Mouse (Mus musculus): ENCODE measurements around the gene Zfp575. TPM values are rescaled to one million over a fixed set of nuclear protein-coding genes. Genes with fewer than 3 reads are reported as not detected.

Gene Zfp575
- polyA plus RNA-seq (2014; fragmentation: Illumina TruSeq; extraction: RNeasy Lipid Tissue Mini Kit (QIAGEN cat#74804); ENCODE audit: low replicate concordance): not detected

DNA sequence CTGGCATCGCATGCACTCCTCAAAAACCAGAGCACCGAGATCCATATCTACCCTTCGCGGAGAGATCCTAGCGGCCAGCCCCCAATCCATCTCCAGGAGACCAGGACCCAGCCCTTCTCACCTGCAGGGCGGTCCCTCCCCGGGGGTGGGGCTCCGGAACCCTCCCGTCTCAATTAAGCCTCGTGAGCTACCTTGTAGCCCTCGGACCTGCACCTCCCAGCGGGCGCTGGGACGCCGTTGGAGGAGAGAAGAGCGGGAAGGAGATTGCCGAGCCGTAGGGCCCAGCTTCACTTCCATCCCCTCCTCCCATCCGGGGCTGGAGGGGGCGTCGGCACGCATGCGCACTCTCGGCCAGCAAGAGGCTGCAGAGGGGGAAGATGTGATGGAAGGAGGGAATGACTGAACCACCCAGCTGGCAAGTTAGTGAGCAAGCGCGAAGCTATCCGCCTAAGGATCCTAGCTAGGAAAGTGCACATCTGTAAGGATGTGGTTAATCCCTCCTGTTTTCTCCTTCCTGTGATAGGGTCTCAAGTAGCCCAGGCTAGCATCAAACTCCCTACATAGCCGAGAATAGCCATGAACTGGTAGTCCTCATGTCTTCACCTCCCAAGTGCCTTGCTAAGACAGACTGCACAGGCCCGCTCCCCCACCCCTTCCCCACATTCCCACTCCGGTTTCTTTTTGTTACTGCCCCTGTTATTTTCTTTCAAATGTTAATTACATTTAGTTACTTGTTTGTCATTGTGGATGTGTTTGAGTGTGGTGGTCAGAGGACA lies at the start of gene Zfp575, which contains the start of gene Ethe1:
Gene Zfp575 (minus strand): TSS at position 312 of the 776 bp plus-strand sequence.
Gene Ethe1 (plus strand): TSS at position 214 of the 776 bp plus-strand sequence.

GRCm38 (mm10) chr7:24636264-24636663 lies 48.8 kb upstream of the Zfp575 start, which contains the start of gene Lypd3:
Gene Lypd3, plus strand, starts transcription at chr7:24636550.

GRCm38 (mm10) chr7:24610144-24610878 lies 22.9 kb upstream of the Zfp575 start, which contains the start of gene Phldb3:
Gene Phldb3, plus strand, starts transcription at chr7:24610763.

GRCm38 (mm10) chr7:24546068-24546614 lies 41.3 kb downstream of the Zfp575 start, which contains the start of the genes Pinlyp and Xrcc1:
Gene Pinlyp, minus strand, starts transcription at chr7:24546118.
Gene Xrcc1, plus strand, starts transcription at chr7:24546289.

Other genes starting within 250 kb of the Zfp575 start
- gene Lypd5, start 238.4 kb downstream of the Zfp575 start, polyA plus RNA-seq (2014; fragmentation: Illumina TruSeq; extraction: RNeasy Lipid Tissue Mini Kit (QIAGEN cat#74804); ENCODE audit: low replicate concordance): not detected
- 0.11 TPM for gene Kcnn4, start 217.4 kb downstream of the Zfp575 start, polyA plus RNA-seq (2014; fragmentation: Illumina TruSeq; extraction: RNeasy Lipid Tissue Mini Kit (QIAGEN cat#74804); ENCODE audit: low replicate concordance)
- gene Smg9, start 188.0 kb downstream of the Zfp575 start, polyA plus RNA-seq (2014; fragmentation: Illumina TruSeq; extraction: RNeasy Lipid Tissue Mini Kit (QIAGEN cat#74804); ENCODE audit: low replicate concordance): 0.33 TPM
- not detected for gene Irgc1, start 135.3 kb downstream of the Zfp575 start, polyA plus RNA-seq (2014; fragmentation: Illumina TruSeq; extraction: RNeasy Lipid Tissue Mini Kit (QIAGEN cat#74804); ENCODE audit: low replicate concordance)
- 0.30 TPM for gene Plaur, start 125.2 kb downstream of the Zfp575 start, polyA plus RNA-seq (2014; fragmentation: Illumina TruSeq; extraction: RNeasy Lipid Tissue Mini Kit (QIAGEN cat#74804); ENCODE audit: low replicate concordance)
- not detected for gene Cadm4, start 105.6 kb downstream of the Zfp575 start, polyA plus RNA-seq (2014; fragmentation: Illumina TruSeq; extraction: RNeasy Lipid Tissue Mini Kit (QIAGEN cat#74804); ENCODE audit: low replicate concordance)
- not detected for gene Zfp428, start 80.6 kb downstream of the Zfp575 start, polyA plus RNA-seq (2014; fragmentation: Illumina TruSeq; extraction: RNeasy Lipid Tissue Mini Kit (QIAGEN cat#74804); ENCODE audit: low replicate concordance)
- gene AC161166.1, start 75.2 kb downstream of the Zfp575 start, polyA plus RNA-seq (2014; fragmentation: Illumina TruSeq; extraction: RNeasy Lipid Tissue Mini Kit (QIAGEN cat#74804); ENCODE audit: low replicate concordance): not detected
- gene Irgq, start 57.0 kb downstream of the Zfp575 start, polyA plus RNA-seq (2014; fragmentation: Illumina TruSeq; extraction: RNeasy Lipid Tissue Mini Kit (QIAGEN cat#74804); ENCODE audit: low replicate concordance): 4.3 TPM
- gene Pinlyp, start 41.5 kb downstream of the Zfp575 start, polyA plus RNA-seq (2014; fragmentation: Illumina TruSeq; extraction: RNeasy Lipid Tissue Mini Kit (QIAGEN cat#74804); ENCODE audit: low replicate concordance): not detected
- gene Xrcc1, start 41.4 kb downstream of the Zfp575 start, polyA plus RNA-seq (2014; fragmentation: Illumina TruSeq; extraction: RNeasy Lipid Tissue Mini Kit (QIAGEN cat#74804); ENCODE audit: low replicate concordance): 1.2 TPM
- gene Ethe1, start 98 bp downstream of the Zfp575 start, polyA plus RNA-seq (2014; fragmentation: Illumina TruSeq; extraction: RNeasy Lipid Tissue Mini Kit (QIAGEN cat#74804); ENCODE audit: low replicate concordance): 0.48 TPM
- not detected for gene Phldb3, start 23.1 kb upstream of the Zfp575 start, polyA plus RNA-seq (2014; fragmentation: Illumina TruSeq; extraction: RNeasy Lipid Tissue Mini Kit (QIAGEN cat#74804); ENCODE audit: low replicate concordance)
- not detected for gene Lypd3, start 48.9 kb upstream of the Zfp575 start, polyA plus RNA-seq (2014; fragmentation: Illumina TruSeq; extraction: RNeasy Lipid Tissue Mini Kit (QIAGEN cat#74804); ENCODE audit: low replicate concordance)
- gene Tex101, start 89.0 kb upstream of the Zfp575 start, polyA plus RNA-seq (2014; fragmentation: Illumina TruSeq; extraction: RNeasy Lipid Tissue Mini Kit (QIAGEN cat#74804); ENCODE audit: low replicate concordance): not detected
- not detected for gene BC049730, start 121.6 kb upstream of the Zfp575 start, polyA plus RNA-seq (2014; fragmentation: Illumina TruSeq; extraction: RNeasy Lipid Tissue Mini Kit (QIAGEN cat#74804); ENCODE audit: low replicate concordance)
- not detected for gene Gm4763, start 139.3 kb upstream of the Zfp575 start, polyA plus RNA-seq (2014; fragmentation: Illumina TruSeq; extraction: RNeasy Lipid Tissue Mini Kit (QIAGEN cat#74804); ENCODE audit: low replicate concordance)
- gene Cd177, start 172.7 kb upstream of the Zfp575 start, polyA plus RNA-seq (2014; fragmentation: Illumina TruSeq; extraction: RNeasy Lipid Tissue Mini Kit (QIAGEN cat#74804); ENCODE audit: low replicate concordance): not detected
- 0.59 TPM for gene Ceacam10, start 189.6 kb upstream of the Zfp575 start, polyA plus RNA-seq (2014; fragmentation: Illumina TruSeq; extraction: RNeasy Lipid Tissue Mini Kit (QIAGEN cat#74804); ENCODE audit: low replicate concordance)

Measured in small intestine, adult 10 weeks (tissue).